Mouse (Mus musculus): ENCODE measurements around the gene Lin37. TPM values are rescaled to one million over a fixed set of nuclear protein-coding genes. Genes with fewer than 3 reads are reported as not detected.

Gene Lin37
- 27.5 and 27.9 TPM in 2 replicates for polyA plus RNA-seq (2015; fragmentation: Nextera tagmentation; extraction: Ambion mirVana)

DNA sequence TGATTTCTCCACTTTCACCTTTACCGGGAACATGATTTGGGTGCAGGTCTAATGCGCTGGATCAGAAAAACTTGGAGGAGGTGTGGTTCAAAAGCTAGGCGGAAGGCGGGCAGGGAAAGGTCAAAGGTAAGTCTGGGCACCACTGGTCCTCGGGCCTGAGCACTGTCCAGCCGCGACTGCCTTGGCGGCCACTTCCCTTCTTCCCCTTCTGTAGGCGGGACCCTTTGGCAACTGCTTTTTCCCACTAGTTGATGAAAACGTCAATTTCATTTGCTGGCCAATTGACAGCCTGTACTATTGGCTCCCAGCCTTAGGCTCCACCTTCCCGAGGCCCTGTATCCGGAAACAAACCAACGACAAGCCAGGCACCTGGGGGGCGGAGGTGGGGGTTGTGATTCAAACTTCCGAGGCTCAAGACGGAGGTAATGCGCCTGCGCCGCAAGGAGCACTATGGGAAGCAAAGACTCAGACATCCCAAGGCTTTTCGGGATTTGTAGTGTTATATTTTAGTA is at the start of gene Lin37:
TSS of gene Lin37 (minus strand) at position 396 of the 512 bp plus-strand sequence.

DNA sequence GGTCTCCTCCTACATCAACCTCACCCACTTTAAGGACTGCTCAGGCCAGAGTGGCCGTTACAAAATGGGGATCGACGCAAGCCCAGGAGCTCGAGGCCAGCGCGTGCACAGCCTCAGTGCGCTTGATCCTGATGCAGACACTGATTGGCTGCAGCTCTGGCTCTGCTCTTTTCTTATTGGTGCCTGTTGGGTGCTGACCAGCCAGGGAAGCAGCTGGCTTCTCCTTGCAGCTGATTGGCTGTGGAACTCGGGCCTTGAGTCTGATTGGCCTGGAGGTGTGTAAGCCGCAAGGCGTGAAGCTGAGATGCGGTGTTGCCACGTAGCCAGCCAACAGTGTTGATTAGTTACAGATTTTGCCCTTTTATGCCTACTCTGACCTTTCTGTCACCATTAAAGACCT is 39.1 kb upstream of the Lin37 start, which contains the start of gene Zbtb32:
TSS of gene Zbtb32 (minus strand) at position 124 of the 400 bp plus-strand sequence.

DNA sequence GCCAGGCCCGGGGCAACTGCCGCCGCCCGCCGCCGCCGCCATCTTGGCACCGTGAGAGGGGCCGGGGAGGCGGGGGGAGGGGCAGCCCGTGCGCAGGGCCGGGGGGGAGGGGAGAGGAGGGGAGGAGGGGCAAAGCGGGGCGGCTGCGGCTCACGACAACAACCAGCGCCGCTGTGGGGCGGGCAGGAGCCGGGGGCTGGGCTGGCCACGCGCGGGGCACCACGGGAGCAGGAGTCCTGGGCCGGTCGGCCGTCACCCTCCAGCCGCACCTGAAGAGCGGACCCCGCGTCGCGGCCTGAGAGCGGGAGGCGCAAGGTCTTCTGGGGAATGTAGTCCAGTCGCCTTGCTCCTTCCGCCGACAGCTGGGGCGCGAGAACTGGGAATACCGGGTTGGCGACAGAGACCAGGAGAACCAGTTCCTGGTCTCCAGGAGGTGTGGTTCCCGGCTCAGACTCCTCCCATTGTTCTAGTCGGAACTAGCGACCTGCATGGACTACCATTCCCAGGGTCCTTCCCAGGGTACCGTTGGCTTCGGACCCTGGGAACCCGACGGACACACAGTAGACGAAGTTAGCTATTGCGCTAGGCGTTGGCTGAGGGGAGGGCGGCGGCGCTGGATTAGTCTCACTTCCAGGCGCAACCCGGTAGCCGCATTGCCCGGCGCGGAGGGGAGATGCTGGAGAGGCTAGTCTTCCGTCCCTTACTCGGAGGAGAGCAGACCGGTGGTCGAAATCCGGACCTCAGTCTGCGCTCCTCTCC is 29.2 kb upstream of the Lin37 start, which contains the start of gene Kmt2b:
TSS of gene Kmt2b (minus strand) at position 51 of the 759 bp plus-strand sequence.

DNA sequence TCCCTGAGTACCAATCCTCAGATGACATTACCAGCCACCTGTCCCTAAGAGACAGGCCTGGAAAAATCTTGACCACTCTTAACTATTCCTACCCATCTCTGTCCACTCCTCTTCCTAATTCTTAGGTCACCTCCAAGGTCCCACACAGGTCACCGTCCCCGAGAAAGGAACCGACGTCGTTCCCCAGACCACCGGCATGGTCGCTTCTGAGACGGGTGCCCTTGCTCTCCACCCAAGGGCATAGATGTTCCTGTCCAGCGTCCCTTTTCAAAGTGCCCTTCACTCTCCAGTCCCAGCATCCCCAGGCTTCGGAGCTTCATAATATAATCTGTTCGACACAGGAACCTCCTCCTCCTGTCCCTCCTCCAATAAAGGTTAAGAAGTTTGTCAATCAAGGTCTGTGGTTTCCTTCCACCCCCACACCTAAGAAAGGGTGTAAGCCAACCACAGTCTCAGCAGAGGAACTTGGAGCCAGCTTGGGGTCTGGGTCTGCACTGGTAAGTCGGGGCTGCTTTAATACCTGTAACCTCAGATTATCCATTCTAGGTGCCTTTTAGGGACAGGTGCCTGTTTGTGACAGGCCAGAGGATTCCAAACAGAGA is 5.4 kb upstream of the Lin37 start, which contains the start of gene Igflr1:
TSS of gene Igflr1 (plus strand) at position 458 of the 602 bp plus-strand sequence.

DNA sequence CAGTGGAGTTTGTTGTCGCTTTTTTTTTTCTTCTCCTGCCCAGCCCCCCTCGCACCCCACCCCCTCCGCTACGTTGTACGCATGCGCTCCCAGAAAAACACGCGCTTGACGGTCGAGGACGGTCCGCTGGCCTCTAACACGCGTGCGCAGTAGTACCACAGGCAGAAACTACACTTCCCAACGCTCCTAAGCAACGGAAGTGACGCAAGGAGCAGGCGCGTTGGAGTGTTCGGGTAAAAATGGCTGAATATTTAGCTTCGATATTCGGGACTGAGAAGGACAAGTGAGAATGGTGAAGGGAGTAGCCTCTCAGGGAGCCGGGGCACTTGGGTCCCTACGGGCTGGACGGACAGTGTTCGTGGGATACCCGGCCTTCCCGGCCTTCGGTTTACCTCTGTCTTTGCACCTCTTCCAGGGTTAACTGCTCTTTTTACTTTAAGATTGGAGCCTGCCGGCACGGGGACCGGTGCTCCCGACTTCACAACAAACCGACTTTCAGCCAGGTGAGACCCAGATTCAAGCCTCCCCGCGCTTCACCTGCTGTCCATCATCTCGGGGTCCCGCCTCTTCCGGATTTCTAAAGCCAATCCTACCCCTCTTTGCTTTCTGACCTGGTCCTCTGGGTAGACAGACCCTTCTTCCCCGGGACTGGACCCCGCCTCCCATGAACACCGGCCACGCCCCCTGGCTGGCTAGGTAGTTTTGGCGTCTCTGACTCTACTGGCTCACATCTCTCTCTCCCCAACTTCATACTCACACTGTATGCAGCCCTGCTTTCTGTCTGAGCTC is 3.7 kb upstream of the Lin37 start, which contains the start of the genes U2af1l4, Gm49396 and Psenen:
TSS of gene U2af1l4 (plus strand) at position 185 of the 789 bp plus-strand sequence.
TSS of gene Gm49396 (plus strand) at position 228 of the 789 bp plus-strand sequence.
TSS of gene Psenen (minus strand) at position 511 of the 789 bp plus-strand sequence.

DNA sequence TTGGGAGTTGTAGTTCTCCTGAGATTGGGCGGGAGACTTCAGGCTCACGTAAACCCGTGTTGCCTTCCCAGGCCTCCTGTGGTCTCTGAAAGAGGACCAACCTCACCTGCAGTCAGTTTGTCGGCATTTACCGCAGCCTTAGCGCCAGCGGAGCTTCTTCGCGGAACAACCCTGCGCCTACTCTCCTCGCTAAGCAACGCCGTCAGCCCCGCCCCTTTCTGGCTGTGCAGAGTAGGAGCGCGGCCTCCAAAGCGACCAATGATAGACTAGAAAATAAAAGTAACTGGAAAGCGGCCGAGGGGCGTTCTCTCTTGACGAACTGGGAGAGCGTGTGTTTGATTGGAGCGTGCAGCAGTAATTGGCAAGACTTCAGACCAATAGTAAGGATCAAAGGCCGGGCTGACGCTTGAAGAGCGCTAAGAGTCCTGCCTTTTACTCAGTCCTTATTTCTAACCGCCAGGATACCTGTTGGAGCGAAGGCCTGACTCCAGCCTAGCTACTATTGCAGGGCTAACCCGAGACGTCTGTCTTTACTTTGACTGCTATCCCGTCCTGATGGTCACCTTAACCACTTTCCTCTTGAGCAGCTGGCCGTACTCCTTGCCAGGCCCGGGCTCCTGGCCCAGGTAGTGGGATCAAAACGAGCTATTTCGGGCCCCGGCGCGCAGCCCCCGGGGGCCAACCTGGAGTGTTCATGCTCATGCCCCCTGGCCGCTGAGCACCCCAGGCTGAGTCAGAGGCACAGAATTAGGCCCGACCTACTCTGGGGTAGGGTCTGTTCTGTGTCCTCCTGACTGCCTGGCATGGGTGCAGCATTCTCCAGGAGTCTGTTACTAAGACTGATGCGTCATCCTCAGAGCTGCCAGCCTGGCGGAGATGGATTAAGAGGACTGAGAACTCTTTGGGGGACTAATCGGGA is 7.3 kb downstream of the Lin37 start, which contains the start of the genes Hspb6 and Proser3:
TSS of gene Hspb6 (plus strand) at position 77 of the 919 bp plus-strand sequence.
TSS of gene Proser3 (minus strand) at position 198 of the 919 bp plus-strand sequence.

DNA sequence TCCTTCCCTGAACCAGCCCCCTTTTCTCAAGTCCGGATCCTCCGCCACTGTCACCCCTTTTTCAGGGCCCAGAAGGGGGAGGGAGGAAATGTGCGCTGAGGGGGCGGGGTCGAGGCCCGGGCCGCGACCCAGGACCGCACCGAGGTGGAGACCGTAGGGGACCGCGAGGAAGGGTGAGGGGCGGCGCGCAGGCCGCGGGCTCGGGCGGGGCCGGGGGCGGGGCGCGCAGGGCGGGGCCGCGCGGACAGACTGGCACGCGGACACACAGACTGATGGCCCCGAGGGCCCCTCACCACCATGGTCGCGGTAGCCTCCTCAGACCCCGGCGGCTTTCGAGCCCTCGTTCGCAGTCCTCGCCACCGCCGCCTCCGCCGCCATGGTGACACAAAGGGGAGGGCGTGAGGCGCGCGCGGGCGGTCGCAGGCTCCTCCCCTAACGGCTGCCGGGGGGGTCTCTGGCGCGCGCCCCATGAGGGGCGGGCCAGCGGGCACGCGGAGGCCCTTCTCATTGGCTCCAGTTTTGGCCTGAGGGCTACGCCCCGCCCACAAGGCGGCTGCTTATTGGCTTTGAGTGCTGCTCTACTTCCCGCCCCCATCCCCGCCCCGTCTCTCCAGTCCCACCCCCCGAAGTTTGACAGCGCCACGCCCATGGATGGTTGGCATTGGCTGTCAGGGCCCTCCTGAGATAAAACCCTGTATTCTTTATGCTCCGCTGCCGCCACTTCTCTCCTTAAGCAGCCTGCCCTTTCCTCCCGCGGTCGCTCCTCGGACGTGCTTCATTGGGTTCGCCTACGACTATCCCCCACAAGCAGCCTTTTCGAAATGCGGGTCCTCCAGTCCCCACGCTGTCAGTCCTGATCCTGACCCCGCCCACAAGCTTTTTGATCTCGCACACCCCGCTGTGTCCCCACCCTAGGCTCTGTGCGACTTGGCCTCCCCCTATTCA is 24.7 kb downstream of the Lin37 start, which contains the start of gene Arhgap33:
TSS of gene Arhgap33 (minus strand) at position 428 of the 945 bp plus-strand sequence.

Small RNA genes lying within 50 kb of the gene (microRNA-seq; reads per million reads assigned to microRNA genes)
- gene Gm38670 (1.2 to 1.3 reads per million in 2 experiments), gene Mir3569 (0 reads per million in 2 experiments)

Other genes with a start within 250 kb of the Lin37 start
- gene Syne4, start 245.0 kb downstream of the Lin37 start, polyA plus RNA-seq (2015; fragmentation: Nextera tagmentation; extraction: Ambion mirVana) = 4.4 and 5.0 TPM in 2 replicates
- 1.6 TPM in 1 of 2 replicates, not detected in the other for gene E130208F15Rik, start 238.1 kb downstream of the Lin37 start, polyA plus RNA-seq (2015; fragmentation: Nextera tagmentation; extraction: Ambion mirVana)
- gene Sdhaf1, start 235.9 kb downstream of the Lin37 start, polyA plus RNA-seq (2015; fragmentation: Nextera tagmentation; extraction: Ambion mirVana) = 19.2 and 19.3 TPM in 2 replicates
- gene Lrfn3, start 197.1 kb downstream of the Lin37 start, polyA plus RNA-seq (2015; fragmentation: Nextera tagmentation; extraction: Ambion mirVana) = 1.1 TPM in 2 replicates
- 68.8 and 91.3 TPM in 2 replicates for gene Tyrobp, start 146.1 kb downstream of the Lin37 start, polyA plus RNA-seq (2015; fragmentation: Nextera tagmentation; extraction: Ambion mirVana)
- gene Hcst, start 140.0 kb downstream of the Lin37 start, polyA plus RNA-seq (2015; fragmentation: Nextera tagmentation; extraction: Ambion mirVana) = 2.9 and 3.6 TPM in 2 replicates
- gene Nfkbid, start 138.1 kb downstream of the Lin37 start, polyA plus RNA-seq (2015; fragmentation: Nextera tagmentation; extraction: Ambion mirVana) = 0.27 and 0.44 TPM in 2 replicates
- gene Aplp1, start 114.3 kb downstream of the Lin37 start, polyA plus RNA-seq (2015; fragmentation: Nextera tagmentation; extraction: Ambion mirVana) = 2.2 and 2.6 TPM in 2 replicates
- 0.09 and 0.23 TPM in 2 replicates for gene Kirrel2, start 102.1 kb downstream of the Lin37 start, polyA plus RNA-seq (2015; fragmentation: Nextera tagmentation; extraction: Ambion mirVana)
- 0.10 TPM in 1 of 2 replicates, not detected in the other for gene Nphs1, start 101.5 kb downstream of the Lin37 start, polyA plus RNA-seq (2015; fragmentation: Nextera tagmentation; extraction: Ambion mirVana)
- 0.07 TPM in 1 of 2 replicates, not detected in the other for gene Prodh2, start 66.2 kb downstream of the Lin37 start, polyA plus RNA-seq (2015; fragmentation: Nextera tagmentation; extraction: Ambion mirVana)
- gene Arhgap33, start 24.8 kb downstream of the Lin37 start, polyA plus RNA-seq (2015; fragmentation: Nextera tagmentation; extraction: Ambion mirVana) = 1.6 and 1.7 TPM in 2 replicates
- 249 and 337 TPM in 2 replicates for gene Hspb6, start 7.7 kb downstream of the Lin37 start, polyA plus RNA-seq (2015; fragmentation: Nextera tagmentation; extraction: Ambion mirVana)
- 3.3 TPM in 2 replicates for gene Proser3, start 7.5 kb downstream of the Lin37 start, polyA plus RNA-seq (2015; fragmentation: Nextera tagmentation; extraction: Ambion mirVana)
- 84.5 and 85.4 TPM in 2 replicates for gene U2af1l4, start 3.5 kb upstream of the Lin37 start, polyA plus RNA-seq (2015; fragmentation: Nextera tagmentation; extraction: Ambion mirVana)
- 3.2 and 3.3 TPM in 2 replicates for gene Gm49396, start 3.5 kb upstream of the Lin37 start, polyA plus RNA-seq (2015; fragmentation: Nextera tagmentation; extraction: Ambion mirVana)
- 120 and 135 TPM in 2 replicates for gene Psenen, start 3.8 kb upstream of the Lin37 start, polyA plus RNA-seq (2015; fragmentation: Nextera tagmentation; extraction: Ambion mirVana)
- gene Igflr1, start 5.6 kb upstream of the Lin37 start, polyA plus RNA-seq (2015; fragmentation: Nextera tagmentation; extraction: Ambion mirVana) = 0.66 and 1.7 TPM in 2 replicates
- gene Kmt2b, start 28.9 kb upstream of the Lin37 start, polyA plus RNA-seq (2015; fragmentation: Nextera tagmentation; extraction: Ambion mirVana) = 3.0 and 3.9 TPM in 2 replicates
- 0.10 and 0.15 TPM in 2 replicates for gene Zbtb32, start 39.1 kb upstream of the Lin37 start, polyA plus RNA-seq (2015; fragmentation: Nextera tagmentation; extraction: Ambion mirVana)
- 0.39 and 0.53 TPM in 2 replicates for gene Upk1a, start 53.0 kb upstream of the Lin37 start, polyA plus RNA-seq (2015; fragmentation: Nextera tagmentation; extraction: Ambion mirVana)
- gene Cox6b1, start 66.3 kb upstream of the Lin37 start, polyA plus RNA-seq (2015; fragmentation: Nextera tagmentation; extraction: Ambion mirVana) = 1,910 and 2,111 TPM in 2 replicates
- gene Etv2, start 76.0 kb upstream of the Lin37 start, polyA plus RNA-seq (2015; fragmentation: Nextera tagmentation; extraction: Ambion mirVana) = not detected in 2 replicates
- gene Rbm42, start 90.5 kb upstream of the Lin37 start, polyA plus RNA-seq (2015; fragmentation: Nextera tagmentation; extraction: Ambion mirVana) = 65.4 and 67.4 TPM in 2 replicates
- gene Haus5, start 105.2 kb upstream of the Lin37 start, polyA plus RNA-seq (2015; fragmentation: Nextera tagmentation; extraction: Ambion mirVana) = 7.5 and 9.5 TPM in 2 replicates
- gene Pmis2, start 111.8 kb upstream of the Lin37 start, polyA plus RNA-seq (2015; fragmentation: Nextera tagmentation; extraction: Ambion mirVana) = not detected in 2 replicates
- 0.33 TPM in 1 of 2 replicates, not detected in the other for gene 2200002J24Rik, start 139.1 kb upstream of the Lin37 start, polyA plus RNA-seq (2015; fragmentation: Nextera tagmentation; extraction: Ambion mirVana)
- 0.15 and 0.22 TPM in 2 replicates for gene Atp4a, start 152.4 kb upstream of the Lin37 start, polyA plus RNA-seq (2015; fragmentation: Nextera tagmentation; extraction: Ambion mirVana)
- 227 and 250 TPM in 2 replicates for gene Tmem147, start 169.7 kb upstream of the Lin37 start, polyA plus RNA-seq (2015; fragmentation: Nextera tagmentation; extraction: Ambion mirVana)
- gene Gapdhs, start 183.8 kb upstream of the Lin37 start, polyA plus RNA-seq (2015; fragmentation: Nextera tagmentation; extraction: Ambion mirVana) = 0.21 TPM in 1 of 2 replicates, not detected in the other
- gene Sbsn, start 191.6 kb upstream of the Lin37 start, polyA plus RNA-seq (2015; fragmentation: Nextera tagmentation; extraction: Ambion mirVana) = 0.45 and 25.6 TPM in 2 replicates
- gene Dmkn, start 203.9 kb upstream of the Lin37 start, polyA plus RNA-seq (2015; fragmentation: Nextera tagmentation; extraction: Ambion mirVana) = 0.51 and 65.3 TPM in 2 replicates
- gene Krtdap, start 228.1 kb upstream of the Lin37 start, polyA plus RNA-seq (2015; fragmentation: Nextera tagmentation; extraction: Ambion mirVana) = 8.3 and 219 TPM in 2 replicates